Mouse (Mus musculus) bone marrow, adult 2 months (tissue): ENCODE results near the gene A030003K21Rik. TPM values are rescaled to one million over a fixed set of nuclear protein-coding genes. Genes with fewer than 3 reads are reported as not detected.
"Not testable (repeated sequence)": the region's sequence is repeated elsewhere in the genome, so short reads cannot be mapped to it uniquely, and the experiment has no call there.

ENCODE experiments used
- H3K27ac ChIP-seq: fragments of 200-500 bp; 2 replicates; pipeline ENCODE4 v1.5.1; 2012; ENCODE audit warnings: low read depth, mild to moderate bottlenecking, control low read depth, inconsistent platforms, low read length; ENCODE audit not compliant: control insufficient read depth, poor library complexity, insufficient read depth
- H3K4me1 ChIP-seq: fragments of 200-500 bp; 2 replicates; pipeline ENCODE4 v1.6.1; 2011; ENCODE audit warnings: low read length; ENCODE audit not compliant: control insufficient read depth, insufficient read depth
- H3K4me3 ChIP-seq: fragments of 200-500 bp; replicated peaks from 2 replicates; pipeline ENCODE3; 2011; ENCODE audit warnings: mild to moderate bottlenecking, low read depth, low read length, control low read depth; ENCODE audit not compliant: control insufficient read depth
- CTCF ChIP-seq: fragments of 200-500 bp; IDR thresholded peaks from 2 replicates; pipeline ENCODE4 v1.5.1; 2011; ENCODE audit warnings: low read length, control low read depth; ENCODE audit not compliant: control insufficient read depth, insufficient read depth
- POLR2A ChIP-seq: fragments of 200-500 bp; IDR thresholded peaks from 2 replicates; pipeline ENCODE4 v1.6.1; 2011; ENCODE audit warnings: low read depth, mild to moderate bottlenecking, control low read depth, low read length, borderline replicate concordance; ENCODE audit not compliant: control insufficient read depth
- WGBS: fragments of 180-500 bp; shearing (Covaris S2); methylation state at CpG from one replicate; pipeline ENCODE4 v1.1.7; 2018; 5-methylcytosine and 5-hydroxymethylcytosine counted together
- polyA plus RNA-seq: library from polyadenylated mRNA; stranded (reverse); fragments of >200 nt; gene quantifications from 2 replicates; pipeline ENCODE4 v1.2.4, GENCODE M21; 2011; ENCODE audit warnings: low replicate concordance; ENCODE audit not compliant: missing spikeins, insufficient read depth, insufficient read length

The A030003K21Rik gene
- polyA plus RNA-seq, 1 experiment = not detected

- TF ChIP-seq CTCF (no peak), POLR2A (no peak)
- 89% methylated on average over 5 of the region's 5 CpGs for WGBS
- H3K4me3 ChIP-seq = no peak overlapping the region
Measured at GRCm38 (mm10) chr1:82938666-82939065, 4.5 kb downstream of the A030003K21Rik start.

DNA sequence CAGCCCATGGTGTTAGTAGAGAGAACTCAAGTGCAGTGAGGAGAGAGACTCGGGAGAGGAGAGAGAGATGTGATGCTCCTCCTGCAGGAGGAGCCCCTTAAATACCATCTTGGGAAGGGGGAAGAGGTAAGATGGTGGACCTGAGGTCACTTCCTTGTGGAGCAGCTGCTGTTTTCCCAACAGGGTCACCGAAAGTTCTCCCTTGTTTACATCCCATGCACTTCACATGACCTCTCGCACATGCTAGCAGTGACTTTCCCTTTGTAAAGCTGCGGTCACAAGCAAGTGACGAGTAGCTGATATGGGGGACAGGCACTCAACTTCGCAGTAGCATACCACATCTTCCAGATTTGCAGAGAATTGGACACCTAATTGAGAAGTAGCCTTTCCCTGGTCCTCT, 11.9 kb downstream of the A030003K21Rik start, which contains the start of gene Gm6217:
Gm6217 (minus strand) TSS at position 74 of the 400 bp plus-strand sequence.
- not testable (repeated sequence) for H3K4me1 ChIP-seq, H3K4me3 ChIP-seq, H3K27ac ChIP-seq
- no CpG with 5 or more reads among the region's 6 CpGs for WGBS

More at GRCm38 (mm10) chr1:82938666-82939065, 4.5 kb downstream of the A030003K21Rik start:
- no peaks in the 10 kb centered on the region for H3K4me1 ChIP-seq
- no peak overlapping the region for H3K27ac ChIP-seq

DNA sequence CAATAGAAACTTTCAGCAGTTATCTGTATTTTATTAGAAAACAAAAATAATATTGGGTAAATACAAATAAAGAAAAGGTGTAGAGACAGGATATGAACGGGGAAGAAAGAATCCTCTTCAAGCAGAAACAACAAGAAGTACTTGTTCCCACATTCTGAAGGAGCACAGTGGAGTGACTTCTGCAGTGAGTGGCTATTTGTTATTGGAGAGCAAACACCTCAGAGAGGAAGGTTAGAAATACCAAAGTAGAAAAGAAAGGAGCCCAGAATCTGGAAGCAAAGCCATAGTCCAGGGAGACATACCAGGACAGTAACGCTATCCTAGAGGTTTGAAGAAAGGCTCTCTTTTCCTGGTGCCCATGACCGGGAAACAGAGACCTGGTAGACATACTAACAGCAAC, 12.6 kb downstream of the A030003K21Rik start:
- not testable (repeated sequence) for H3K27ac ChIP-seq, H3K4me3 ChIP-seq, H3K4me1 ChIP-seq
- 72% methylated on average over 3 of the region's 3 CpGs for WGBS

DNA sequence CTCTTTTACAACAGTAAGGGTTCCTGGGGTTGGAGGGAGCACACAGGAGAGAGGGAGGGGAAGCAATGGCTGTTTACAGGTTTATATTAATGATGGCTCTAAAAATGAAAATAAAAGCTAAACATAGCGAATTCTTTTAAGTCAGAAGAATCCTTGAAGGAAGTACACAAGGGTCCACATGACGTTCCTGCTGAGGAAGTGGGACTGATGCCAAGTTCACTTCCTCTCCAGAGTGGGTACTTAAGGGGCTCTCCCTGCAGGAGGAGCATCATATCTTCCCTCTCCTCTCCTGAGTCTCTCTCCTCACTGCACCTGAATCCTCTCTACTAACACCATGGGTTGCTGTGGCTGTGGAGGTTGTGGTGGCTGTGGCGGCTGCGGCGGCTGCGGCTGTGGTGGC, 18.5 kb downstream of the A030003K21Rik start, which contains the start of gene A030014E15Rik:
A030014E15Rik (plus strand) TSS at position 268 of the 400 bp plus-strand sequence.
- Histone ChIP-seq H3K27ac (no peak within 1 kb of the TSS), H3K4me1 (no peaks in the 10 kb centered on the region), H3K4me3 (no peak within 1 kb of the TSS)
- 73% methylated on average over 6 of the region's 6 CpGs for WGBS
- TF ChIP-seq CTCF (no peak), POLR2A (no peak)

- H3K4me1 ChIP-seq, H3K4me3 ChIP-seq, H3K27ac ChIP-seq: not testable (repeated sequence)
- 65% methylated on average over 5 of the region's 5 CpGs for WGBS
Measured at GRCm38 (mm10) chr1:82913434-82913833, 29.8 kb downstream of the A030003K21Rik start.

DNA sequence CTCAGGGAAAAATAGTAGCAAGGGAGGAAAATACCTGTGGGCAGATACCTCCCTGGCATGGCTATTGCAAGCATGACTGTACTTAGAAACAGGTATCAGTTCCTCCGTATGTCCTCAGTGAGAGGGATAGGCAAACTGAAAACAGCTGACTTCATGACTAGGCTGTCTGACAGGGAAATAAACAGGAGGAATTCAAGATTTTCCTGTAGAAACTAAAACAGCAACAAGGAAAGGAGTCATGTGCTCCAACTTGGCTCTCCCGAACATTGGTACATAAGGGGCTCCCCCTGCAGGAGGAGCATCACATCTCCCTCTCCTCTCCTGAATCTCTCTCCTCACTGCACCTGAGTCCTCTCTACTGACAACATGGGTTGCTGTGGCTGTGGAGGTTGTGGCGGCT, 30.2 kb downstream of the A030003K21Rik start, which contains the start of gene A030005L19Rik:
A030005L19Rik (plus strand) TSS at position 301 of the 400 bp plus-strand sequence.
- no peak for TF ChIP-seq CTCF
- TF ChIP-seq POLR2A = no peak
- H3K4me3 ChIP-seq = no peak within 1 kb of the TSS
- 80% methylated on average over 3 of the region's 3 CpGs for WGBS
- no peaks in the 10 kb centered on the region for H3K4me1 ChIP-seq
- no peak within 1 kb of the TSS for H3K27ac ChIP-seq

GRCm38 (mm10) chr1:82905886-82906285, 37.3 kb downstream of the A030003K21Rik start:
- 93% methylated on average over 3 of the region's 3 CpGs for WGBS
- no peaks in the 10 kb centered on the region for H3K4me1 ChIP-seq
- H3K27ac ChIP-seq = no peak overlapping the region
- TF ChIP-seq CTCF (no peak), POLR2A (no peak)
- no peak overlapping the region for H3K4me3 ChIP-seq

DNA sequence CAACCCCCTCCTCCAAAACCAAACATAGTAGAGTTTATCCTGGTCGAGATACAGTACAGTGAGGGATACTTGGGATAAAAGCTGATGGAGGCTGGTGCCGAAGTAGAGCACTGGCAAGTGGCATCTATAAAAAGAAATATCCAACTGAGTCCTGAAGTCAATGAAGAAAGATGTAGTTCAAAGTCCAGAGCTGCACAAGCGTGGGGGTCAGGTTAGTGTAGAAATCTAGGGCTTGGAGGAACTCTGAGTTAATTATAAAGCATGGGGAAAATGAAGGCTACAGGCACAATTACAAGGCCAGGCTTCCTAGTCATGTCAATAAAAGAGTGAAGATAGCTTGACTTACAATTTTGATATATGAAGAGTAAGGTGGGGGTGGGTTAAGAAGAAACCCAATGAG, 42.0 kb downstream of the A030003K21Rik start:
- H3K4me3 ChIP-seq = no peak overlapping the region
- TF ChIP-seq CTCF (no peak), POLR2A (no peak)
- no peak overlapping the region for H3K27ac ChIP-seq
- no peaks in the 10 kb centered on the region for H3K4me1 ChIP-seq
- WGBS = 91% methylated on average over 3 of the region's 3 CpGs

- Histone ChIP-seq H3K4me1 (no peaks in the 10 kb centered on the region), H3K27ac (no peak overlapping the region), H3K4me3 (no peak overlapping the region)
- TF ChIP-seq CTCF (no peak), POLR2A (no peak)
- 84% methylated on average over 1 of the region's 1 CpGs for WGBS
Measured at GRCm38 (mm10) chr1:82900567-82900966, 42.6 kb downstream of the A030003K21Rik start.
